Mouse (Mus musculus) forebrain, embryonic 13.5 days (tissue): Measurements from ENCODE around the gene Rnf41. TPM values are rescaled to one million over a fixed set of nuclear protein-coding genes. Genes with fewer than 3 reads are reported as not detected.

Experiments
- ATAC-seq: fragments of 200-750 bp; cut with Nextera tagmentation; 2 replicates; pipeline ENCODE4 v1.8.0; 2017
- H3K27ac ChIP-seq: fragments of 300-500 bp; sonication (generic); 2 replicates; pipeline ENCODE4 v1.5.1; 2015; ENCODE audit warnings: inconsistent platforms, mild to moderate bottlenecking, moderate library complexity
- H3K27me3 ChIP-seq: fragments of 300-500 bp; sonication (generic); 2 replicates; pipeline ENCODE4 v1.6.1; 2015; ENCODE audit warnings: mild to moderate bottlenecking, inconsistent platforms
- H3K36me3 ChIP-seq: fragments of 300-500 bp; sonication (generic); 2 replicates; pipeline ENCODE4 v1.6.1; 2015; ENCODE audit warnings: mild to moderate bottlenecking, inconsistent platforms; ENCODE audit not compliant: poor library complexity, severe bottlenecking
- H3K4me1 ChIP-seq: fragments of 300-500 bp; sonication (generic); 2 replicates; pipeline ENCODE4 v1.6.1; 2015; ENCODE audit warnings: inconsistent platforms
- H3K4me2 ChIP-seq: fragments of 300-500 bp; sonication (generic); 2 replicates; pipeline ENCODE4 v1.6.1; 2015; ENCODE audit warnings: inconsistent platforms, mild to moderate bottlenecking, moderate library complexity
- H3K4me3 ChIP-seq: fragments of 300-500 bp; sonication (generic); 2 replicates; pipeline ENCODE4 v1.5.1; 2015; ENCODE audit warnings: mild to moderate bottlenecking, inconsistent platforms
- H3K9ac ChIP-seq: fragments of 300-500 bp; sonication (generic); 2 replicates; pipeline ENCODE4 v1.6.1; 2015; ENCODE audit warnings: mild to moderate bottlenecking, inconsistent platforms
- H3K9me3 ChIP-seq: fragments of 300-500 bp; sonication (generic); replicated peaks from 2 replicates; pipeline ENCODE4 v1.6.1; 2016; ENCODE audit warnings: inconsistent platforms
- WGBS: fragments of 180-500 bp; shearing (Covaris S2); methylation state at CpG from one replicate; pipeline ENCODE4 v1.1.7; 2015; 5-methylcytosine and 5-hydroxymethylcytosine counted together
- polyA plus RNA-seq: library from polyadenylated mRNA; unstranded; fragments of >200 nt; fragmentation: Nextera tagmentation; extraction: Ambion mirVana; gene quantifications from 2 replicates; pipeline ENCODE4 v1.2.1, GENCODE M21; 2015

Gene Rnf41
- polyA plus RNA-seq, 1 experiment from 2014 or later: 76.4 TPM

GRCm38 (mm10) chr10:128435873-128436272, 24.4 kb downstream of the Rnf41 start:
- peaks cover 4% of the 10 kb centered on the region; the same call in 1 of the 2 replicates for H3K4me1 ChIP-seq
- WGBS: 90% methylated on average over 5 of the region's 5 CpGs
- no peak overlapping the region for H3K4me3 ChIP-seq
- no peak overlapping the region for H3K4me2 ChIP-seq
- no peaks in the 10 kb centered on the region for H3K27me3 ChIP-seq
- ATAC-seq: no peak
- no peaks in the 10 kb centered on the region for H3K9me3 ChIP-seq
- H3K27ac ChIP-seq: no peak overlapping the region
- H3K36me3 ChIP-seq: peaks cover 90% of the 10 kb centered on the region
- H3K9ac ChIP-seq: no peak overlapping the region

- peaks cover 4% of the 10 kb centered on the region; the same call in 1 of the 2 replicates for H3K4me1 ChIP-seq
- H3K36me3 ChIP-seq: peaks cover 90% of the 10 kb centered on the region
- no peak overlapping the region for H3K9ac ChIP-seq
- WGBS: 94% methylated on average over 8 of the region's 8 CpGs
- no peak for ATAC-seq
- no peak overlapping the region for H3K27ac ChIP-seq
- no peak overlapping the region for H3K4me2 ChIP-seq
- H3K27me3 ChIP-seq: no peaks in the 10 kb centered on the region
- H3K9me3 ChIP-seq: no peaks in the 10 kb centered on the region
- no peak overlapping the region for H3K4me3 ChIP-seq
Measured at GRCm38 (mm10) chr10:128436376-128436775, 24.9 kb downstream of the Rnf41 start.

- Histone ChIP-seq H3K4me3 (no peak overlapping the region), H3K27ac (no peak overlapping the region), H3K9me3 (no peaks in the 10 kb centered on the region), H3K36me3 (peaks cover 85% of the 10 kb centered on the region), H3K9ac (no peak overlapping the region), H3K27me3 (no peaks in the 10 kb centered on the region), H3K4me2 (no peak overlapping the region), H3K4me1 (peaks cover 4% of the 10 kb centered on the region; the same call in 1 of the 2 replicates)
- WGBS: 89% methylated on average over 10 of the region's 10 CpGs
- no peak for ATAC-seq
Measured at GRCm38 (mm10) chr10:128438675-128439279, 27.3 kb downstream of the Rnf41 start.

GRCm38 (mm10) chr10:128440407-128440806, 28.9 kb downstream of the Rnf41 start:
- Histone ChIP-seq H3K36me3 (peaks cover 69% of the 10 kb centered on the region), H3K4me3 (no peak overlapping the region), H3K27ac (no peak overlapping the region), H3K4me1 (no peaks in the 10 kb centered on the region; the same call in 1 of the 2 replicates), H3K4me2 (no peak overlapping the region), H3K27me3 (no peaks in the 10 kb centered on the region), H3K9me3 (no peaks in the 10 kb centered on the region), H3K9ac (no peak overlapping the region)
- WGBS: 65% methylated on average over 10 of the region's 10 CpGs
- no peak for ATAC-seq

- Histone ChIP-seq H3K4me2 (no peak overlapping the region), H3K36me3 (peaks cover 58% of the 10 kb centered on the region), H3K27ac (no peak overlapping the region), H3K9me3 (no peaks in the 10 kb centered on the region), H3K27me3 (no peaks in the 10 kb centered on the region), H3K9ac (no peak overlapping the region), H3K4me3 (no peak overlapping the region), H3K4me1 (no peaks in the 10 kb centered on the region)
- ATAC-seq: no peak
- WGBS: 85% methylated on average over 10 of the region's 10 CpGs
Measured at GRCm38 (mm10) chr10:128441324-128442119, 30.1 kb downstream of the Rnf41 start.

GRCm38 (mm10) chr10:128442718-128443117, 31.3 kb downstream of the Rnf41 start:
- H3K27ac ChIP-seq: no peak overlapping the region
- ATAC-seq: no peak
- no peak overlapping the region for H3K4me2 ChIP-seq
- peaks cover 47% of the 10 kb centered on the region for H3K36me3 ChIP-seq
- no peak overlapping the region for H3K9ac ChIP-seq
- H3K9me3 ChIP-seq: no peaks in the 10 kb centered on the region
- H3K4me1 ChIP-seq: no peaks in the 10 kb centered on the region
- no peaks in the 10 kb centered on the region for H3K27me3 ChIP-seq
- H3K4me3 ChIP-seq: no peak overlapping the region
- WGBS: 81% methylated on average over 1 of the region's 1 CpGs

- ATAC-seq: no peak
- no peaks in the 10 kb centered on the region for H3K9me3 ChIP-seq
- no peaks in the 10 kb centered on the region for H3K4me1 ChIP-seq
- H3K4me2 ChIP-seq: no peak overlapping the region
- peaks cover 31% of the 10 kb centered on the region for H3K36me3 ChIP-seq
- H3K9ac ChIP-seq: no peak overlapping the region
- 75% methylated on average over 6 of the region's 6 CpGs for WGBS
- H3K27ac ChIP-seq: no peak overlapping the region
- H3K4me3 ChIP-seq: no peak overlapping the region
- no peaks in the 10 kb centered on the region for H3K27me3 ChIP-seq
Measured at GRCm38 (mm10) chr10:128444354-128444753, 32.9 kb downstream of the Rnf41 start.

- Histone ChIP-seq H3K27ac (no peak overlapping the region), H3K4me1 (no peaks in the 10 kb centered on the region), H3K4me2 (no peak overlapping the region), H3K4me3 (no peak overlapping the region), H3K36me3 (peaks cover 21% of the 10 kb centered on the region), H3K27me3 (no peaks in the 10 kb centered on the region), H3K9me3 (no peaks in the 10 kb centered on the region), H3K9ac (no peak overlapping the region)
- WGBS: 86% methylated on average over 4 of the region's 4 CpGs
- no peak for ATAC-seq
Measured at GRCm38 (mm10) chr10:128445407-128445806, 34.0 kb downstream of the Rnf41 start.

GRCm38 (mm10) chr10:128451014-128451413, 39.6 kb downstream of the Rnf41 start:
- WGBS: 84% methylated on average over 6 of the region's 6 CpGs
- ATAC-seq: no peak
- Histone ChIP-seq H3K36me3 (no peaks in the 10 kb centered on the region), H3K9ac (no peak overlapping the region), H3K9me3 (no peaks in the 10 kb centered on the region), H3K27ac (no peak overlapping the region), H3K27me3 (no peaks in the 10 kb centered on the region), H3K4me3 (no peak overlapping the region), H3K4me1 (peaks cover 3% of the 10 kb centered on the region; the same call in 1 of the 2 replicates), H3K4me2 (no peak overlapping the region)

GRCm38 (mm10) chr10:128454471-128454870, 43.0 kb downstream of the Rnf41 start:
- no peak overlapping the region for H3K4me2 ChIP-seq
- no peak overlapping the region for H3K4me3 ChIP-seq
- H3K9me3 ChIP-seq: no peaks in the 10 kb centered on the region
- H3K27me3 ChIP-seq: no peaks in the 10 kb centered on the region
- no peak overlapping the region for H3K27ac ChIP-seq
- peaks cover 8% of the 10 kb centered on the region; the same call in 1 of the 2 replicates for H3K4me1 ChIP-seq
- H3K9ac ChIP-seq: no peak overlapping the region
- ATAC-seq: no peak
- 83% methylated on average over 3 of the region's 3 CpGs for WGBS
- no peaks in the 10 kb centered on the region for H3K36me3 ChIP-seq

- no peak overlapping the region; the same call in 1 of the 2 replicates for H3K4me3 ChIP-seq
- ATAC-seq: peak; percentile 17; the same call in 1 of the 2 replicates
- H3K27ac ChIP-seq: no peak overlapping the region
- H3K9ac ChIP-seq: no peak overlapping the region
- no peaks in the 10 kb centered on the region for H3K36me3 ChIP-seq
- peak overlapping the region; percentile 37 for H3K4me2 ChIP-seq
- no peaks in the 10 kb centered on the region for H3K27me3 ChIP-seq
- 3% methylated on average over 6 of the region's 6 CpGs for WGBS
- no peaks in the 10 kb centered on the region for H3K9me3 ChIP-seq
- H3K4me1 ChIP-seq: peaks cover 10% of the 10 kb centered on the region
Measured at GRCm38 (mm10) chr10:128455280-128455679, 43.8 kb downstream of the Rnf41 start.

- no peak overlapping the region for H3K27ac ChIP-seq
- no peaks in the 10 kb centered on the region for H3K27me3 ChIP-seq
- H3K9ac ChIP-seq: no peak overlapping the region
- peaks cover 16% of the 10 kb centered on the region for H3K36me3 ChIP-seq
- WGBS: 88% methylated on average over 6 of the region's 6 CpGs
- H3K4me2 ChIP-seq: no peak overlapping the region
- H3K9me3 ChIP-seq: no peaks in the 10 kb centered on the region
- H3K4me3 ChIP-seq: 0 out of 2 replicates have a peak overlapping the region, but pooled peaks have one; percentile 98
- ATAC-seq: no peak
- peaks cover 22% of the 10 kb centered on the region for H3K4me1 ChIP-seq
Measured at GRCm38 (mm10) chr10:128457676-128458075, 46.2 kb downstream of the Rnf41 start.
